Comparison of ENCODE assay signal across 12 mouse cellular contexts in genomic region chrX:50805654-50806053, GRCm38 (mm10). TPM values are rescaled to one million over a fixed set of nuclear protein-coding genes. Genes with fewer than 3 reads are reported as not detected.
DNase-seq lines count a peak whose midpoint lies in the region; ATAC-seq lines count a peak whose summit lies in the region.
"Had no signal": no experiment of that assay in that cellular context is flagged by ENCODE, and none has a peak within 500 bp of the region (broad histone marks: within the 10 kb centered on the region; RNA-seq: fewer than 3 reads in every experiment).

No protein-coding gene starts in this region.

- no peak overlapping the region for H3K9ac ChIP-seq in kidney, embryonic 16.5 days (replicated peaks; ENCODE audit: low read length)
- H3K9ac ChIP-seq: hindbrain, embryonic 13.5 days; lung, embryonic 15.5 days had no signal

- WGBS in kidney, embryonic 16.5 days = 52% methylated on average over 4 of the region's 4 CpGs

- no peak overlapping the region for H3K27ac ChIP-seq in kidney, embryonic 16.5 days (ENCODE audit: low read length)
- H3K27ac ChIP-seq: embryonic facial prominence, embryonic 10.5 days; hindbrain, embryonic 13.5 days; lung, embryonic 15.5 days had no signal

- H3K36me3 ChIP-seq in kidney, embryonic 16.5 days (ENCODE audit: insufficient read depth, low read length) = no peaks in the 10 kb centered on the region
- H3K36me3 ChIP-seq: embryonic facial prominence, embryonic 10.5 days; hindbrain, embryonic 13.5 days; lung, embryonic 15.5 days had no signal

- H3K9me3 ChIP-seq in kidney, embryonic 16.5 days (ENCODE audit: low read length) = no peaks in the 10 kb centered on the region
- H3K9me3 ChIP-seq: embryonic facial prominence, embryonic 10.5 days; hindbrain, embryonic 13.5 days; lung, embryonic 15.5 days had no signal

- peak; percentile 96 for ATAC-seq in common myeloid progenitor, adult 5-6 weeks (replicated peaks; ENCODE audit: low read depth, poor library complexity, severe bottlenecking)
- ATAC-seq in monocyte, adult 5-6 weeks (replicated peaks; ENCODE audit: insufficient number of reproducible peaks, low FRiP score, low TSS enrichment, poor library complexity, severe bottlenecking) = peak; percentile 71
- no peak for ATAC-seq in kidney, embryonic 16.5 days (ENCODE audit: low FRiP score, low TSS enrichment)

- H3K4me3 ChIP-seq in kidney, embryonic 16.5 days (ENCODE audit: low read length) = no peak overlapping the region
- H3K4me3 ChIP-seq: embryonic facial prominence, embryonic 10.5 days; hindbrain, embryonic 13.5 days; lung, embryonic 15.5 days had no signal

- peaks cover 2% of the 10 kb centered on the region; the same call in 1 of the 2 replicates for H3K27me3 ChIP-seq in kidney, embryonic 16.5 days (ENCODE audit: insufficient read depth, low read length)
- H3K27me3 ChIP-seq: hindbrain, embryonic 13.5 days; lung, embryonic 15.5 days had no signal

- DNase-seq in A20 (ENCODE audit: low read depth, low spot score) = peak; percentile 63
- DNase-seq in CD4-positive helper T cell, adult 2 months (ENCODE audit: low read depth, low spot score) = peak; percentile 70
- DNase-seq in retina, postnatal 1 day = no peak
- no peak for DNase-seq in Muller cell, postnatal 12 days (ENCODE audit: inconsistent ontology term)
- DNase-seq: gastrocnemius, postnatal 36 days; kidney, postnatal 36 days had no signal

- no peak overlapping the region for H3K4me2 ChIP-seq in kidney, embryonic 16.5 days (replicated peaks; ENCODE audit: low read depth, low read length)
- H3K4me2 ChIP-seq: hindbrain, embryonic 13.5 days; lung, embryonic 15.5 days had no signal

- no peaks in the 10 kb centered on the region for H3K4me1 ChIP-seq in kidney, embryonic 16.5 days (ENCODE audit: insufficient read depth, low read length)
- H3K4me1 ChIP-seq: embryonic facial prominence, embryonic 10.5 days; hindbrain, embryonic 13.5 days; lung, embryonic 15.5 days had no signal

RNA-seq across cellular contexts. Expression of gene Stk26, which starts 35.2 kb away (rescaled TPM):
- 132 and 150 TPM in 2 replicates for total RNA-seq in common myeloid progenitor, adult 5-6 weeks (2017)
- total RNA-seq in monocyte, adult 5-6 weeks (2017) = 41.8 to 63.4 TPM (median 54.3 TPM) in 3 replicates
- polyA plus RNA-seq in kidney, embryonic 16.5 days (2015; fragmentation: Nextera tagmentation; extraction: Ambion mirVana) = 3.7 and 4.6 TPM in 2 replicates

Comparison
In these comparisons a context has a peak if more than half of its experiments do, and no peak if none do; other contexts are left out.
1. DNase-seq: peak in A20 (single experiment) and CD4-positive helper T cell, adult 2 months (single experiment); none in retina, postnatal 1 day (single experiment) and Muller cell, postnatal 12 days (single experiment).